Mouse (Mus musculus): Measurements from ENCODE around the gene Epb42. TPM values are rescaled to one million over a fixed set of nuclear protein-coding genes. Genes with fewer than 3 reads are reported as not detected.

The Epb42 gene
- polyA plus RNA-seq, 1 experiment from 2014 or later, result 5.5 TPM

Small RNA genes lying within 50 kb of the gene (microRNA-seq; reads per million reads assigned to microRNA genes)
- not detected for gene Gm44325

Other genes starting within 250 kb of the Epb42 start
- gene Cdan1, start 186.9 kb downstream of the Epb42 start, polyA plus RNA-seq (2014; fragmentation: Nextera tagmentation; extraction: Ambion mirVana), result 7.2 and 7.6 TPM in 2 replicates
- 9.5 and 10.3 TPM in 2 replicates for gene Ttbk2, start 186.5 kb downstream of the Epb42 start, polyA plus RNA-seq (2014; fragmentation: Nextera tagmentation; extraction: Ambion mirVana)
- 21.0 and 21.7 TPM in 2 replicates for gene Ubr1, start 66.4 kb downstream of the Epb42 start, polyA plus RNA-seq (2014; fragmentation: Nextera tagmentation; extraction: Ambion mirVana)
- gene Tmem62, start 60.1 kb downstream of the Epb42 start, polyA plus RNA-seq (2014; fragmentation: Nextera tagmentation; extraction: Ambion mirVana), result 6.2 and 7.0 TPM in 2 replicates
- gene Ccndbp1, start 28.7 kb downstream of the Epb42 start, polyA plus RNA-seq (2014; fragmentation: Nextera tagmentation; extraction: Ambion mirVana), result 51.6 and 52.7 TPM in 2 replicates
- not detected in 2 replicates for gene Tgm5, start 48.8 kb upstream of the Epb42 start, polyA plus RNA-seq (2014; fragmentation: Nextera tagmentation; extraction: Ambion mirVana)
- not detected in 2 replicates for gene Tgm7, start 72.7 kb upstream of the Epb42 start, polyA plus RNA-seq (2014; fragmentation: Nextera tagmentation; extraction: Ambion mirVana)
- gene Adal, start 103.4 kb upstream of the Epb42 start, polyA plus RNA-seq (2014; fragmentation: Nextera tagmentation; extraction: Ambion mirVana), result 35.4 and 35.7 TPM in 2 replicates
- 20.6 and 21.0 TPM in 2 replicates for gene Lcmt2, start 103.6 kb upstream of the Epb42 start, polyA plus RNA-seq (2014; fragmentation: Nextera tagmentation; extraction: Ambion mirVana)
- gene Tubgcp4, start 133.6 kb upstream of the Epb42 start, polyA plus RNA-seq (2014; fragmentation: Nextera tagmentation; extraction: Ambion mirVana), result 67.8 and 69.3 TPM in 2 replicates
- gene Zscan29, start 134.1 kb upstream of the Epb42 start, polyA plus RNA-seq (2014; fragmentation: Nextera tagmentation; extraction: Ambion mirVana), result 13.8 and 16.3 TPM in 2 replicates
- gene Trp53bp1, start 234.3 kb upstream of the Epb42 start, polyA plus RNA-seq (2014; fragmentation: Nextera tagmentation; extraction: Ambion mirVana), result 132 and 138 TPM in 2 replicates

Measured in midbrain, embryonic 11.5 days (tissue).